In genomic region chr2:5602044-5602443, GRCm38 (mm10) we compare ENCODE assay signal across 26 mouse cellular contexts.
DNase-seq lines count a peak whose midpoint lies in the region; ATAC-seq and TF ChIP-seq lines count a peak whose summit lies in the region.
"Had no signal": no experiment of that assay in that cellular context is flagged by ENCODE, and none has a peak within 500 bp of the region (broad histone marks: within the 10 kb centered on the region; RNA-seq: fewer than 3 reads in every experiment).

No protein-coding gene starts in this region.

- H3K4me2 ChIP-seq in liver, embryonic 12.5 days: no peak overlapping the region
- no peak overlapping the region for H3K4me2 ChIP-seq in liver, embryonic 11.5 days
- H3K4me2 ChIP-seq in lung, postnatal 0 days (replicated peaks; ENCODE audit: low read depth, low read length): no peak overlapping the region
- no peak overlapping the region for H3K4me2 ChIP-seq in intestine, embryonic 16.5 days (ENCODE audit: low read depth, low read length)
- no peak overlapping the region for H3K4me2 ChIP-seq in stomach, embryonic 16.5 days (ENCODE audit: low read depth, low read length)
- no peak overlapping the region for H3K4me2 ChIP-seq in hindbrain, postnatal 0 days (ENCODE audit: low read depth, low read length)
- H3K4me2 ChIP-seq: embryonic facial prominence, embryonic 13.5 days; heart, embryonic 12.5 days; heart, embryonic 15.5 days; hindbrain, embryonic 14.5 days had no signal

- peaks cover 4% of the 10 kb centered on the region; the same call in 1 of the 2 replicates for H3K27me3 ChIP-seq in liver, embryonic 12.5 days (replicated peaks)
- H3K27me3 ChIP-seq in liver, embryonic 11.5 days (replicated peaks; ENCODE audit: control insufficient read depth, insufficient read depth, low read length): no peaks in the 10 kb centered on the region
- no peaks in the 10 kb centered on the region for H3K27me3 ChIP-seq in lung, postnatal 0 days (replicated peaks; ENCODE audit: insufficient read depth, low read length)
- H3K27me3 ChIP-seq in intestine, embryonic 16.5 days (replicated peaks; ENCODE audit: control insufficient read depth, insufficient read depth, low read length): no peaks in the 10 kb centered on the region
- H3K27me3 ChIP-seq in stomach, embryonic 16.5 days (ENCODE audit: control insufficient read depth, insufficient read depth, low read length): no peaks in the 10 kb centered on the region
- H3K27me3 ChIP-seq in hindbrain, postnatal 0 days (ENCODE audit: insufficient read depth, low read length): no peaks in the 10 kb centered on the region
- H3K27me3 ChIP-seq: embryonic facial prominence, embryonic 13.5 days; heart, embryonic 12.5 days; heart, embryonic 15.5 days had no signal

- TF ChIP-seq CTCF in lung, postnatal 0 days (IDR thresholded peaks at IDR 0.05): no peak
- TF ChIP-seq CTCF in hindbrain, postnatal 0 days (IDR thresholded peaks at IDR 0.05; ENCODE audit: low read depth): no peak

- peaks cover 26% of the 10 kb centered on the region; the same call in 1 of the 2 replicates for H3K4me1 ChIP-seq in liver, embryonic 12.5 days
- H3K4me1 ChIP-seq in liver, embryonic 11.5 days (replicated peaks; ENCODE audit: control insufficient read depth, insufficient read depth, low read length): peaks cover 10% of the 10 kb centered on the region; the same call in 1 of the 2 replicates
- no peaks in the 10 kb centered on the region for H3K4me1 ChIP-seq in lung, postnatal 0 days (ENCODE audit: insufficient read depth, low read depth, low read length)
- peaks cover 37% of the 10 kb centered on the region for H3K4me1 ChIP-seq in intestine, embryonic 16.5 days (ENCODE audit: control insufficient read depth, insufficient read depth, low read length)
- peaks cover 23% of the 10 kb centered on the region for H3K4me1 ChIP-seq in stomach, embryonic 16.5 days (ENCODE audit: control insufficient read depth, insufficient read depth, low read length)
- 0 out of 2 replicates have a peak, but pooled peaks cover 1% of the 10 kb centered on the region for H3K4me1 ChIP-seq in hindbrain, postnatal 0 days (ENCODE audit: insufficient read depth, low read length)

- H3K4me3 ChIP-seq in liver, embryonic 12.5 days: no peak overlapping the region
- no peak overlapping the region for H3K4me3 ChIP-seq in liver, embryonic 11.5 days (ENCODE audit: low read depth, low read length)
- H3K4me3 ChIP-seq in lung, postnatal 0 days (ENCODE audit: low read depth, low read length): no peak overlapping the region
- H3K4me3 ChIP-seq in intestine, embryonic 16.5 days (ENCODE audit: low read length): no peak overlapping the region
- H3K4me3 ChIP-seq in stomach, embryonic 16.5 days (replicated peaks; ENCODE audit: low read length): no peak overlapping the region
- no peak overlapping the region for H3K4me3 ChIP-seq in hindbrain, postnatal 0 days (ENCODE audit: low read length)
- H3K4me3 ChIP-seq: embryonic facial prominence, embryonic 10.5 days; embryonic facial prominence, embryonic 13.5 days; erythroblast, embryonic 14.5 days; heart, embryonic 12.5 days; heart, embryonic 15.5 days had no signal

- H3K9ac ChIP-seq in liver, embryonic 12.5 days: no peak overlapping the region
- H3K9ac ChIP-seq in liver, embryonic 11.5 days (ENCODE audit: low read depth, low read length): no peak overlapping the region
- no peak overlapping the region for H3K9ac ChIP-seq in lung, postnatal 0 days (replicated peaks; ENCODE audit: low read depth)
- H3K9ac ChIP-seq in intestine, embryonic 16.5 days (ENCODE audit: low read depth, low read length): no peak overlapping the region
- no peak overlapping the region for H3K9ac ChIP-seq in stomach, embryonic 16.5 days (ENCODE audit: low read length)
- no peak overlapping the region for H3K9ac ChIP-seq in hindbrain, postnatal 0 days (replicated peaks; ENCODE audit: low read length)
- H3K9ac ChIP-seq: embryonic facial prominence, embryonic 13.5 days; heart, embryonic 12.5 days; heart, embryonic 15.5 days; hindbrain, embryonic 14.5 days had no signal

- DNase-seq in liver, embryonic 11.5 days (ENCODE audit: low spot score): no peak
- DNase-seq in lung, postnatal 0 days (ENCODE audit: low spot score): no peak
- DNase-seq in lung, postnatal 36 days: no peak
- DNase-seq in hindbrain, postnatal 0 days (ENCODE audit: low spot score): no peak
- DNase-seq in embryo, embryonic 10 days (ENCODE audit: low spot score): no peak
- DNase-seq: adrenal gland, adult 2 months; adrenal gland, postnatal 14 days; cerebellum, adult 11 months; cerebellum, adult 2 months; cerebellum, adult 9-11 months; cerebellum, postnatal 25 days; embryo, embryonic 11 days; gastrocnemius, postnatal 25 days; heart, adult 18-20 months; heart, postnatal 10 days; heart, postnatal 36 days had no signal

- WGBS in liver, embryonic 12.5 days (ENCODE audit: insufficient replicate concordance): 73% methylated on average over 1 of the region's 1 CpGs
- 82% methylated on average over 1 of the region's 1 CpGs for WGBS in liver, embryonic 11.5 days
- 46% methylated on average over 1 of the region's 1 CpGs for WGBS in lung, postnatal 0 days
- WGBS in intestine, embryonic 16.5 days: 67% methylated on average over 1 of the region's 1 CpGs
- 68% methylated on average over 1 of the region's 1 CpGs for WGBS in stomach, embryonic 16.5 days
- 92% methylated on average over 1 of the region's 1 CpGs for WGBS in hindbrain, postnatal 0 days

- 0 out of 2 replicates have a peak, but pooled peaks have one; percentile 13 for ATAC-seq in liver, embryonic 12.5 days
- ATAC-seq in liver, embryonic 11.5 days (replicated peaks; ENCODE audit: low FRiP score): no peak
- ATAC-seq in lung, postnatal 0 days: peak; percentile 35; the same call in 1 of the 2 replicates
- ATAC-seq in intestine, embryonic 16.5 days: no peak
- ATAC-seq in stomach, embryonic 16.5 days (ENCODE audit: insufficient read depth, low FRiP score): 0 out of 2 replicates have a peak, but pooled peaks have one; percentile 17
- ATAC-seq in hindbrain, postnatal 0 days: no peak
- ATAC-seq: CD4-positive, CD25-positive, alpha-beta regulatory T cell, adult 4 months had no signal

- H3K27ac ChIP-seq in liver, embryonic 12.5 days: no peak overlapping the region
- H3K27ac ChIP-seq in liver, embryonic 11.5 days (ENCODE audit: low read depth, low read length): no peak overlapping the region
- H3K27ac ChIP-seq in lung, postnatal 0 days (ENCODE audit: low read length): no peak overlapping the region
- H3K27ac ChIP-seq in intestine, embryonic 16.5 days (ENCODE audit: low read length): peak overlapping the region; percentile 93; the same call in 1 of the 2 replicates
- H3K27ac ChIP-seq in stomach, embryonic 16.5 days (ENCODE audit: low read length): peak overlapping the region; percentile 69; the same call in 1 of the 2 replicates
- H3K27ac ChIP-seq in hindbrain, postnatal 0 days: no peak overlapping the region
- H3K27ac ChIP-seq: embryonic facial prominence, embryonic 10.5 days; embryonic facial prominence, embryonic 13.5 days; heart, embryonic 15.5 days; hindbrain, embryonic 14.5 days had no signal

- H3K9me3 ChIP-seq in liver, embryonic 12.5 days (replicated peaks): no peaks in the 10 kb centered on the region
- H3K9me3 ChIP-seq in liver, embryonic 11.5 days (ENCODE audit: control insufficient read depth, low read length): no peaks in the 10 kb centered on the region
- H3K9me3 ChIP-seq in lung, postnatal 0 days (ENCODE audit: low read length): no peaks in the 10 kb centered on the region
- no peaks in the 10 kb centered on the region for H3K9me3 ChIP-seq in intestine, embryonic 16.5 days (ENCODE audit: control insufficient read depth, low read length)
- H3K9me3 ChIP-seq in stomach, embryonic 16.5 days (replicated peaks; ENCODE audit: control insufficient read depth, low read length): no peaks in the 10 kb centered on the region
- H3K9me3 ChIP-seq in hindbrain, postnatal 0 days (ENCODE audit: low read length): no peaks in the 10 kb centered on the region
- H3K9me3 ChIP-seq: embryonic facial prominence, embryonic 10.5 days; embryonic facial prominence, embryonic 13.5 days; heart, embryonic 12.5 days; heart, embryonic 15.5 days had no signal

- TF ChIP-seq EP300 in lung, postnatal 0 days (IDR thresholded peaks at IDR 0.05): no peak

- no peaks in the 10 kb centered on the region for H3K36me3 ChIP-seq in liver, embryonic 12.5 days
- no peaks in the 10 kb centered on the region for H3K36me3 ChIP-seq in liver, embryonic 11.5 days (ENCODE audit: control insufficient read depth, insufficient read depth, low read length)
- no peaks in the 10 kb centered on the region for H3K36me3 ChIP-seq in lung, postnatal 0 days (ENCODE audit: insufficient read depth, low read length)
- H3K36me3 ChIP-seq in intestine, embryonic 16.5 days (ENCODE audit: control insufficient read depth, insufficient read depth, low read length): no peaks in the 10 kb centered on the region
- H3K36me3 ChIP-seq in stomach, embryonic 16.5 days (ENCODE audit: control insufficient read depth, insufficient read depth, low read length): no peaks in the 10 kb centered on the region
- no peaks in the 10 kb centered on the region for H3K36me3 ChIP-seq in hindbrain, postnatal 0 days (ENCODE audit: insufficient read depth, low read length)
- H3K36me3 ChIP-seq: embryonic facial prominence, embryonic 10.5 days; embryonic facial prominence, embryonic 13.5 days; heart, embryonic 12.5 days; heart, embryonic 15.5 days had no signal

Comparison
In these comparisons a context has a peak if more than half of its experiments do, and no peak if none do; other contexts are left out.
1. ATAC-seq: peak in liver, embryonic 12.5 days (single experiment), lung, postnatal 0 days (single experiment) and stomach, embryonic 16.5 days (single experiment); none in liver, embryonic 11.5 days (single experiment), intestine, embryonic 16.5 days (single experiment) and hindbrain, postnatal 0 days (single experiment).
2. H3K27ac ChIP-seq: peak in intestine, embryonic 16.5 days (single experiment) and stomach, embryonic 16.5 days (single experiment); none in liver, embryonic 12.5 days (single experiment), liver, embryonic 11.5 days (single experiment), lung, postnatal 0 days (single experiment) and hindbrain, postnatal 0 days (single experiment).